Mouse (Mus musculus): ENCODE results near the gene Endou. TPM values are rescaled to one million over a fixed set of nuclear protein-coding genes. Genes with fewer than 3 reads are reported as not detected.

Endou gene
- total RNA-seq, 2 experiments from 2014 or later, result 0.30 to 1.2 TPM

Other genes with a start within 250 kb of the Endou start
- 10 to 100 TPM; 14.7 to 16.2 TPM for gene Rpap3, start 25.5 kb downstream of the Endou start, total RNA-seq (2021)
- 10 to 100 TPM; 13.2 to 25.2 TPM for gene Rapgef3, start 36.6 kb upstream of the Endou start, total RNA-seq (2021)
- gene Slc48a1, start 47.2 kb upstream of the Endou start, total RNA-seq (2021), result 100 to 1,000 TPM; 114 to 139 TPM
- gene Hdac7, start 113.2 kb upstream of the Endou start, total RNA-seq (2021), result 10 to 100 TPM; 29.7 to 55.2 TPM
- gene Vdr, start 179.3 kb upstream of the Endou start, total RNA-seq (2021), result 10 to 100 TPM in 1 of 2 experiments, 1 to 10 TPM in 1; 6.3 to 21.2 TPM
- 10 to 100 TPM; 58.7 to 65.1 TPM for gene Tmem106c, start 232.9 kb upstream of the Endou start, total RNA-seq (2021)